Mouse (Mus musculus): Measurements from ENCODE around the gene Fbxw14. TPM values are rescaled to one million over a fixed set of nuclear protein-coding genes. Genes with fewer than 3 reads are reported as not detected.
"Not testable (repeated sequence)": the region's sequence is repeated elsewhere in the genome, so short reads cannot be mapped to it uniquely, and the experiment has no call there.

Gene Fbxw14
- polyA plus RNA-seq (2015; fragmentation: Nextera tagmentation; extraction: Ambion mirVana) = not detected in 2 replicates

GRCm38 (mm10) chr9:109287576-109287975 is at the start of gene Fbxw14:
Gene Fbxw14, minus strand, starts transcription at chr9:109287676.
- no CpG with 5 or more reads among the region's 1 CpGs for WGBS

GRCm38 (mm10) chr9:109263041-109263440 is 24.4 kb downstream of the Fbxw14 start:
- WGBS = 71% methylated on average over 2 of the region's 2 CpGs
- Histone ChIP-seq H3K9ac (ENCODE audit: low read length) (no peak overlapping the region), H3K4me1 (ENCODE audit: control insufficient read depth, insufficient read depth, low read length) (no peaks in the 10 kb centered on the region), H3K4me3 (replicated peaks; ENCODE audit: low read length) (no peak overlapping the region), H3K27ac (ENCODE audit: low read length) (no peak overlapping the region), H3K9me3 (replicated peaks; ENCODE audit: control insufficient read depth, low read length) (no peaks in the 10 kb centered on the region), H3K27me3 (ENCODE audit: control insufficient read depth, insufficient read depth, low read length) (no peaks in the 10 kb centered on the region), H3K36me3 (ENCODE audit: control insufficient read depth, insufficient read depth, low read length) (no peaks in the 10 kb centered on the region), H3K4me2 (ENCODE audit: low read depth, low read length) (no peak overlapping the region)
- ATAC-seq (ENCODE audit: insufficient read depth, low FRiP score) = no peak

More at GRCm38 (mm10) chr9:109287576-109287975, at the start of gene Fbxw14:
- ATAC-seq (ENCODE audit: insufficient read depth, low FRiP score); H3K27me3 ChIP-seq (ENCODE audit: control insufficient read depth, insufficient read depth, low read length); H3K4me2 ChIP-seq (ENCODE audit: low read depth, low read length); H3K4me3 ChIP-seq (replicated peaks; ENCODE audit: low read length); H3K4me1 ChIP-seq (ENCODE audit: control insufficient read depth, insufficient read depth, low read length); H3K9me3 ChIP-seq (replicated peaks; ENCODE audit: control insufficient read depth, low read length); H3K27ac ChIP-seq (ENCODE audit: low read length); H3K36me3 ChIP-seq (ENCODE audit: control insufficient read depth, insufficient read depth, low read length); H3K9ac ChIP-seq (ENCODE audit: low read length): not testable (repeated sequence)

- no peak for ATAC-seq (ENCODE audit: insufficient read depth, low FRiP score)
- 74% methylated on average over 1 of the region's 1 CpGs for WGBS
- Histone ChIP-seq H3K9ac (ENCODE audit: low read length) (no peak within 1 kb of the TSS), H3K36me3 (ENCODE audit: control insufficient read depth, insufficient read depth, low read length) (no peaks in the 10 kb centered on the region), H3K27ac (ENCODE audit: low read length) (no peak within 1 kb of the TSS), H3K4me3 (replicated peaks; ENCODE audit: low read length) (no peak within 1 kb of the TSS), H3K4me1 (ENCODE audit: control insufficient read depth, insufficient read depth, low read length) (no peaks in the 10 kb centered on the region), H3K4me2 (ENCODE audit: low read depth, low read length) (no peak within 1 kb of the TSS), H3K27me3 (ENCODE audit: control insufficient read depth, insufficient read depth, low read length) (no peaks in the 10 kb centered on the region), H3K9me3 (replicated peaks; ENCODE audit: control insufficient read depth, low read length) (no peaks in the 10 kb centered on the region)
Measured at GRCm38 (mm10) chr9:109234654-109235053, 52.8 kb downstream of the Fbxw14 start, which contains the start of gene Fbxw20. Gene Fbxw20, minus strand, starts transcription at chr9:109234754.

Other genes starting within 250 kb of the Fbxw14 start
- gene Shisa5, start 249.1 kb downstream of the Fbxw14 start, polyA plus RNA-seq (2015; fragmentation: Nextera tagmentation; extraction: Ambion mirVana) = 132 and 161 TPM in 2 replicates
- gene Trex1, start 227.9 kb downstream of the Fbxw14 start, polyA plus RNA-seq (2015; fragmentation: Nextera tagmentation; extraction: Ambion mirVana) = 13.7 and 15.7 TPM in 2 replicates
- gene Atrip, start 213.6 kb downstream of the Fbxw14 start, polyA plus RNA-seq (2015; fragmentation: Nextera tagmentation; extraction: Ambion mirVana) = 23.1 and 23.4 TPM in 2 replicates
- 15.8 and 17.3 TPM in 2 replicates for gene Ccdc51, start 205.2 kb downstream of the Fbxw14 start, polyA plus RNA-seq (2015; fragmentation: Nextera tagmentation; extraction: Ambion mirVana)
- gene Tma7, start 205.1 kb downstream of the Fbxw14 start, polyA plus RNA-seq (2015; fragmentation: Nextera tagmentation; extraction: Ambion mirVana) = 495 and 585 TPM in 2 replicates
- 15.4 and 15.6 TPM in 2 replicates for gene Plxnb1, start 192.3 kb downstream of the Fbxw14 start, polyA plus RNA-seq (2015; fragmentation: Nextera tagmentation; extraction: Ambion mirVana)
- not detected in 2 replicates for gene Fbxw21, start 125.6 kb downstream of the Fbxw14 start, polyA plus RNA-seq (2015; fragmentation: Nextera tagmentation; extraction: Ambion mirVana)
- gene Fbxw13, start 91.7 kb downstream of the Fbxw14 start, polyA plus RNA-seq (2015; fragmentation: Nextera tagmentation; extraction: Ambion mirVana) = 0.17 TPM in 1 of 2 replicates, not detected in the other
- gene Fbxw20, start 52.9 kb downstream of the Fbxw14 start, polyA plus RNA-seq (2015; fragmentation: Nextera tagmentation; extraction: Ambion mirVana) = not detected in 2 replicates
- not detected in 2 replicates for gene Fbxw28, start 52.0 kb upstream of the Fbxw14 start, polyA plus RNA-seq (2015; fragmentation: Nextera tagmentation; extraction: Ambion mirVana)
- gene Fbxw22, start 116.6 kb upstream of the Fbxw14 start, polyA plus RNA-seq (2015; fragmentation: Nextera tagmentation; extraction: Ambion mirVana) = not detected in 2 replicates
- not detected in 2 replicates for gene Fbxw16, start 161.5 kb upstream of the Fbxw14 start, polyA plus RNA-seq (2015; fragmentation: Nextera tagmentation; extraction: Ambion mirVana)
- not detected in 2 replicates for gene Fbxw19, start 208.2 kb upstream of the Fbxw14 start, polyA plus RNA-seq (2015; fragmentation: Nextera tagmentation; extraction: Ambion mirVana)

Data from stomach, embryonic 16.5 days (tissue).